Mouse (Mus musculus): ENCODE results near the gene Gm45837.

Gene Gm45837

DNA sequence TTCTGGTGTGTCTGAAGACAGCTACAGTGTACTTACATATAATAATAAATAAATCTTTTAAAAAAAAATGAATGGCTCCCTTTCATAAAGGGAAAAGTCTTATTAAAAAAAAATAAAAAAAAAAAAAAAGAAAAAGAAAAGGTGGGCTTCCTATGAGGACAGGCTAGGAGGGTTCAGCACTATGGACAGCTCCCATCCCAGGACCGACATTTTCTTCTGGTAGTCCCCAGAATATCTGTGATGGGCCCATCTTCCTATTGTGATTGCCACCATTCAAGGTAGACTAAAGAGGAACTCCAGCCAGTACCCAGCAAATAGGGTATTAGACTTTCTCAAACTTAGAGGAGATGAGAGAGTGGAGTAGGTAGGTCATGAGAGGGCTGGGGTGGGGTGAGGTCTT lies 27.2 kb downstream of the Gm45837 start:
- no peak for DNase-seq (ENCODE audit: low spot score in 2 of 2)

- DNase-seq (ENCODE audit: low spot score in 2 of 2): no peak
Measured at GRCm38 (mm10) chr7:101443093-101443492, 32.4 kb downstream of the Gm45837 start.

DNA sequence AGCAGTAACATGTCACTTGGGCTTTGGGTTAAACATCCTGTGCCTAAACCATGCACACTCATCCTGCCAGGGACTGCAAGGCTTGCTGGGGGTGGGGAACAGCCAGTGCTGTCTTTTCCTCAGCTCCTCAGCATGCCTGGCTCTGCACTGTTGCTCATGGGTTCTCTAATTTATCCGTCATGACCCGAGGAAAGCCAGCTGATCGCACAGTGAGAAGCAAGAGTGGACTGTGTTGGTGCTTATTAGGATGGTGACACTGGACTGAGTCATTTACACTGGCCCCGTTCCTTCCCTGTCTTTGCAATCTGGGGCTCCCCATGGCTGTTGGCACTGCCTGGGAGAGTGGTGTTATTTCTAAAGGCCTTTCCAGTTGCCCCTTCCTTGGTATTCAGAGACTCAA lies 33.5 kb downstream of the Gm45837 start:
- no peak for DNase-seq (ENCODE audit: low spot score in 2 of 2)

- no peak for DNase-seq (ENCODE audit: low spot score in 2 of 2)
Measured at GRCm38 (mm10) chr7:101449855-101450254, 39.2 kb downstream of the Gm45837 start.

- DNase-seq (ENCODE audit: low spot score in 2 of 2): peak; percentile 79 to 90
Measured at GRCm38 (mm10) chr7:101450422-101451401, 40.0 kb downstream of the Gm45837 start.

DNA sequence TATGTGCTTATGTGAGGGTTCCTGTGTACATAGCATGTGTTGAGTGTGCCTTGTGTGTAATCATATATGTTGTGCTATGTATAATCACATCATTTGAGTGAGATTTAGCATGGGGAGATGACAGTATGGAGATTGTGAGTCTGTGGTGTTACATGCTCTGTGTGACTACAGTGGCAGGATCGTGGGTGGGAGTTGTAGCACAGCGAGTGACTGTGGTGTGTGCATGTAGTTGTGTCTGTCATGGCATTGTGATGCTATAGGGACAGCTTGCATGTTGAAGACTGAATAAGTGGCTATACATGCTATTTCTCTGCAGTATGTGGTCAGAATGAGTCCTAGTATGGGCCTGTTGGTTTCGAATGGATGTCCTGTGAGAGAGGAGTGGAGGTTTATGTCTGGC lies 42.0 kb downstream of the Gm45837 start:
- DNase-seq (ENCODE audit: low spot score in 2 of 2): no peak

DNA sequence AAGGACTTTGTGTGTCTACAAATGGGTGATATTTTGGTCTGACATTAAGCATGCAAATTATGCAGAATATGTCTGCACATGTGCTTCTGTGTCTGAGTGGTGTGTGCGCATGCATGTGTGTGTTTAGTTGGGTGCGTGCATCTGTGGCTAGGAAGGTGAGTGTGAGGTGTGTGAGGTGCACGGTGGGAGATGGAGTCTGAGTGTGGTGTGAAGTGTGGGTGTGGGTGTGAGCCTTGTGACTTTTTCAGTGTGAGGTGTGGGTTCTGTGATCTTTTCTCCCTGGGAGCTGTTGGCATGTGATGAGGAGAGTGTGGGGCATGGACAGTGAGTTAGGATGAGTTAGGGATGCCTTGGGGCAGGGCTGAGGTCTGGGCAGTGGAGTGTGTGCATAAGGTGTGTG lies 42.6 kb downstream of the Gm45837 start:
- no peak for DNase-seq (ENCODE audit: low spot score in 2 of 2)

GRCm38 (mm10) chr7:101453725-101454124 lies 43.0 kb downstream of the Gm45837 start:
- DNase-seq (ENCODE audit: low spot score in 2 of 2): no peak

- no peak for DNase-seq (ENCODE audit: low spot score in 2 of 2)
Measured at GRCm38 (mm10) chr7:101454479-101454878, 43.8 kb downstream of the Gm45837 start.

GRCm38 (mm10) chr7:101455141-101455540 lies 44.5 kb downstream of the Gm45837 start:
- no peak for DNase-seq (ENCODE audit: low spot score in 2 of 2)

GRCm38 (mm10) chr7:101456318-101456717 lies 45.6 kb downstream of the Gm45837 start:
- no peak for DNase-seq (ENCODE audit: low spot score in 2 of 2)

DNA sequence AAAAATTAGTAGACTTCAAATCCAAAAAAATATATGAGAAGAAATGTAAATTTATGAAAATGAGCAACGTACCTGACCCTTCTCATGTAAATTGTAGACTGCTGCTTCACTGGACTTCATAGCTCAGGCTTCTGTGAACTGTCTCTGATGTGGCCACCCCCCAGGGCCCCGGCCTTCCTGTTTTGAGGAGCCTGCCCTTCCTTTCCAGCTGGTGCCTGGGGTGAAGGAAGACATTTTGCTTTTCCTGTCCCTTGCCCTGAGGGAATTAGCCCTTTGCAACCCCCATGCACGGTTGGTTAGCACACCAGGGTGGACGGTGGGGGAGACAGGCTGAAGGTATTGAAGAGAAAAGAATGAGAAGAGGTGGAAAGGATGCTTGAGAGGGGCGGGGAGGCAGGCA lies 46.1 kb downstream of the Gm45837 start:
- no peak for DNase-seq (ENCODE audit: low spot score in 2 of 2)

DNA sequence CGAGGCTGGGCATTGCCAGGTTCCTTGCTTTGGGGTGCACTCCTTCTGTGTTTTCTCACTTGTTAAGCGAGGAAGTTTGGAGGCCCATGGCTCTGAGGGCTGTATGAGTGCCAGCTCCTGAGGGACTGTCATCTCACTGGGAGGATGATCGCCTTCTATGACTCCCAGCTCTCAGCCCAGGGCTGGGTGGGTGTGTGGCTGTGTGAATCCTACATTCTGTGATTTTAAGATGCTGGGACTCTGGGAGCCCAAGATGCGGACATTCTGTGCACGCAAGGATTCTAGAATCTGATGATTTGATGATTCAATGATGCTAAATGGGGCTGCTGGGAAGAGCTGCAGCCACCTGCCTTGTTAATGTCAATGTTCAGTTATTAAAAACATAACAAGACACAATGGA lies 46.6 kb downstream of the Gm45837 start:
- DNase-seq (ENCODE audit: low spot score in 2 of 2): no peak

GRCm38 (mm10) chr7:101457801-101458200 lies 47.1 kb downstream of the Gm45837 start:
- DNase-seq (ENCODE audit: low spot score in 2 of 2): no peak

- no peak for DNase-seq (ENCODE audit: low spot score in 2 of 2)
Measured at GRCm38 (mm10) chr7:101458278-101458781, 47.6 kb downstream of the Gm45837 start.

DNA sequence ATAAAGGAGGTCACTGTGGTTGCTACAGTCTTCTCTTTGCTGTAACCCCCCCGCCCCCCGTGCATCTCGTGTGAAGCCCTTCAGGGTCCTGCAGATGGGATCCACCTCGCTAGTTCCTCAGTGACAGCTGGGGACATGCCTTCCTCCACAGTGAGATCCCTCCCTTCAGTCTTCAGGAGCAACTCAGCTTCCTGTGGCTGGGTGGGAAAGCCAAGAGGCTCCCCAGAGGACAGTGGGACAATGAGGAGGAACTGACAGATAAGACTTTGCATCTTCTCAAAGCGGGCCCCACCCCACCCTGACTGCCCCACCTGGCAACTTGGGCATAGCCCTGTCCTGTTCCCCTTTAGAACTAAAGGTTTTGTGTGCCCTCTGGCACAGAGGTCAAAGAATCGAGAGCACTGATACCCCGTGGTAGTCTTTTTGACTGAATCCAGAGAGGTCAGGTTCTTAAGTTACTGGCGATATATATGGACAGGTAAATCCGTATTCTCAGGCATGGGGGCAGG lies 48.7 kb downstream of the Gm45837 start:
- no peak for DNase-seq (ENCODE audit: low spot score in 2 of 2)

DNA sequence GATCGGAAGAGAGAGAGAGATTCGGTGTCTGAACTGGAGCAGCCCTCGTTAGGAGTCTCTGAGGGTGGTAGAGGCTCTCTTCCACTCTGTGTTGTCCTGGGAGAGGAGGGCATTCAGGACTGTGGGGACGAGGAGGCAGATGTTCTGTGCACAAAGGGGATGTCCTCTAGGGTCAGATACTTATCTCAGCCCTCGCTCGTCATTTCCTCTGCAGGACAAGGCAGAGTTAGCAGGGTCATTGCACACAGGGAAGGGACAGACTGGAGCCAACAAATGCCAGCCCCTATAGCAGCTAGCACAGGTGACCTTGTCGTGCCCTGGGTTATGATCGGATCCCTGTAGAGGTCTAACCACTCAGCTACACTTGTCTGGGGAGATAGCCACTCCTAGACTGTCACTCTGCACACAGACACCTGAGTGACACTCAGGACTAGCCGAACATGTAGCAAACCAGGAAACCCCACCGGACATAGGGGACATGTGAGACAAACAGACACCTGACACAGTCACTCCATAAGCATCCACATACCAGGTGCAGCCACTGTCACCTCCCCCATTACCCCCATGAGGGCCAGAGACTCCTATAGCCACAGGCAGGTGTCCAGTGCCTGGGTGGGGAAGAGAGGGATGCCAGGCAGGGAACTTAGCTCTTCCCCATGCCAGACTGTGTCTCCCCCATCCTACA lies 49.4 kb downstream of the Gm45837 start:
- no peak for DNase-seq (ENCODE audit: low spot score in 2 of 2)

DNA sequence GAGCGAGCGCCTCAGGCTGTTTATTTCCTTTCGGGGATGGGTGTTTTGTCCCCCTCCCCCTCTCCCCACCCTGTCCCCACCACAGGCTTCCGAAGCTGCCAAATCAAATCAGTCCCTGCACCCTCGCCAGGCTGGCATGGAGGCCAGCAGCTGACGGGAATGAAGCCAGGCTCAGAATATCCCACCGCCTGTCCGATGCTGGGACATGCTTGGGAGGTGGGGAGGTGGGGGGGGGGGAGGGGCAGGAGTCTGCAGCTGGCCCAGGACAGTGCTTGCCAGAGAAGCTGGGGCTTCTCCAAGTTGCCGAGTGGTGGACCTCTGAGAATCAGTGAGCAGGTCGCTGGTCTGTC lies 49.9 kb downstream of the Gm45837 start:
- no peak for DNase-seq (ENCODE audit: low spot score in 2 of 2)

GRCm38 (mm10) chr7:101461571-101461970 lies 50.9 kb downstream of the Gm45837 start:
- DNase-seq (ENCODE audit: low spot score in 2 of 2): no peak

DNA sequence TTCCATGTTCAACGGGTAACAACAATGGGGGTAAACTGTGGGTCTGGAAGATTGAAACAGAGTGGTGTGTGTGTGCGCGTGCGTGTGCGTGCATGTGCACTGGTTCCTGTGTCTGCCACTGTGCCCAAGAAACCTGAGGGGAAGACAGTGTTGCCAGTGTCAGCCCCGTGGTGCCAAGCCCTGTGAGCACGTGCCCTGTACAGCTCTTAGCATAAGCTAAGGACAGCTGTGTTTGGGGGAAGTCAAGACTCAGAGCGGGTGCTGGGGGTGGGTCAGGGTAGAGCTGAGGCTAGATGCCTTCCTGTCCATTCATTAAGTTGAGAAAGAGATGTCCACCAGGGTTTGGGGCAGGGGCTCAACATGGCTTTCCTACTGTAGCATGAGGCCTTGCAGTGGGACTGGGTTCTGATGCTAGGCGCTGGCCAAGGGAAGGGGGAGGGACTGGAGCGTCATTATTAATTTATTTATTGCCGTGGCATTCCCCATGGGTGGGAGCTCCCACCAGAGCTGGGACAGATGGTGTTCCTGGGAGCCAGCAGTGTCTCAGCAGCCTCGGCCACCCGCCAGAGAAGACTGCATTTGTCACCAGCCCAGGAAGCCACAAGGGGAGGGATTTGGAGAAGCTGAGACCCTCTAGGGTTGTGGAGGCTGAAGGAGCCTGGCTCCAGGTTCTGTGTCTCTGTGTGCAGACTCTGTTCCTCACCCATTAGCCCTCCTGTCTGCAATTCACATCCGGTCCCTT lies 51.8 kb downstream of the Gm45837 start:
- DNase-seq (ENCODE audit: low spot score in 2 of 2): no peak

GRCm38 (mm10) chr7:101463665-101464271 lies 53.1 kb downstream of the Gm45837 start:
- DNase-seq (ENCODE audit: low spot score in 2 of 2): no peak

Measured in urinary bladder, postnatal 4 days (tissue).